Mouse (Mus musculus) embryonic facial prominence, embryonic 10.5 days (tissue): ENCODE data around the gene Yif1b. TPM values are rescaled to one million over a fixed set of nuclear protein-coding genes. Genes with fewer than 3 reads are reported as not detected.
A peak's percentile ranks its signal among the peaks of the same experiment; 100 is the strongest.

ENCODE experiments used
- DNase-seq: peaks from one replicate; pipeline ENCODE4 v3.0.0-alpha.2; 2017; ENCODE audit warnings: low spot score
- H3K27ac ChIP-seq: fragments of 300-500 bp; sonication (generic); replicated peaks from 2 replicates; pipeline ENCODE4 v1.5.1; 2016; ENCODE audit warnings: mild to moderate bottlenecking
- H3K27me3 ChIP-seq: fragments of 300-500 bp; sonication (generic); replicated peaks from 2 replicates; pipeline ENCODE4 v1.6.1; 2016; ENCODE audit warnings: low read depth, mild to moderate bottlenecking; ENCODE audit not compliant: poor library complexity, severe bottlenecking
- H3K36me3 ChIP-seq: fragments of 300-500 bp; sonication (generic); replicated peaks from 2 replicates; pipeline ENCODE4 v1.6.1; 2016; ENCODE audit warnings: mild to moderate bottlenecking, moderate library complexity
- H3K4me1 ChIP-seq: fragments of 300-500 bp; sonication (generic); 2 replicates; pipeline ENCODE4 v1.6.1; 2016
- H3K4me3 ChIP-seq: fragments of 300-500 bp; sonication (generic); 2 replicates; pipeline ENCODE4 v1.5.1; 2016; ENCODE audit warnings: mild to moderate bottlenecking, moderate library complexity
- H3K9me3 ChIP-seq: fragments of 300-500 bp; sonication (generic); 2 replicates; pipeline ENCODE4 v1.6.1; 2016; ENCODE audit warnings: mild to moderate bottlenecking
- WGBS: fragments of 180-500 bp; shearing (Covaris S2); methylation state at CpG from one replicate; pipeline ENCODE4 v1.1.7; 2016; 5-methylcytosine and 5-hydroxymethylcytosine counted together
- polyA plus RNA-seq: library from polyadenylated mRNA; unstranded; fragments of >200 nt; fragmentation: Nextera tagmentation; extraction: Ambion mirVana; gene quantifications from 2 replicates; pipeline ENCODE4 v1.2.1, GENCODE M21; 2016

Gene Yif1b
- polyA plus RNA-seq, 1 experiment from 2014 or later = 100 TPM

DNA sequence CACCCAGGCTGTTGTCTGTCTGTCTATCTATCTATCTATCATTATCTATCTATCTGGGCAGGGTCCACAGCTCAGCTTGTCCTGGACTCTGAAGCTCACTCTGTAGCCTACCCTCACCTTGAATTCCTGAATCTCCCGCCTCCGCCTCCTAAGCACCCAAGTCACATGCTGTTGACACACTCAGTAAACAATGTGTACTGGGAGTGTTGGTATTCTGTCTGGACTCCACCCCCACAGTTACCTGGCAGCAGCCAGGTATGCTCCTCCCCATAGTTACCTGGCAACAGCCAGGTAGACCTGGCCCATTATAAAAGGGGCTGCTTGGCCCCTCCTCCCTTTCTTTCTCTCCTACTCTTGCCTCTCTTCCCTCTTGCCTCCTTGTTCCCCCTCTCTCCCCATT lies 50.0 kb downstream of the Yif1b start:
- WGBS = 83% methylated on average over 2 of the region's 2 CpGs

DNA sequence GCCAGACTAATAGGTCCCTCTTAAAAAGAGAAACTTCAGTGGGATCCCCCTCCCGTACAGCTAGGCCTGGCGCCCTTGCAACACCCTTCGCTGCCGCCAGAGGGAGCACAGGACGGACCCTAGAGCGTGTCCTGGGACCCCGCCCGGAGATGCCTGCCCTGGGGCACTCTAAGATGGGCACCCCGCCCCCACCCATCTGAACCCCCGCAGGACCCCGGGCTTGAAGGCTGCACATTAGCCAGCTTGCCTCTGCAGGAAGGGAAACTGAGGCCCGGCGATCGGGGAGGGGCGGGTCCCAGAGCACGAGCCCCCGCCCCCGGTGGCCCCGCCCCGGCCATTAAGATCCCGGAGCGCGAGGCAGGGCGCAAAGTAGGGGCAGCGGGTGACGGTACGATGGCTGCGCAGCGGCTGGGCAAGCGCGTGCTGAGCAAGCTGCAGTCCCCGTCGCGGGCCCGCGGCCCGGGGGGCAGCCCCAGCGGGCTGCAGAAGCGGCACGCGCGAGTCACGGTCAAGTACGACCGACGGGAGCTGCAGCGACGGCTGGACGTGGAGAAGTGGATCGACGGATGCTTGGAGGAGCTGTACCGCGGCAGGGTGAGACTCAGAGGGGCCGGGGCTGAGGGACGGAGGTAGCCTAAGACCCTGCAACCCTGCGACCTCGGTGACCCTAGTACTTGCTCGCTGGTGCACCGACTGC lies 51.0 kb downstream of the Yif1b start, which contains the start of gene Ppp1r14a:
Ppp1r14a (plus strand) TSS at position 367 of the 697 bp plus-strand sequence.
- peaks cover 56% of the 10 kb centered on the region for H3K4me1 ChIP-seq
- WGBS = under 1% methylated on average over 59 of the region's 59 CpGs
- peak within 1 kb of the TSS; percentile 83 for H3K27ac ChIP-seq
- H3K36me3 ChIP-seq = no peaks in the 10 kb centered on the region
- H3K9me3 ChIP-seq = no peaks in the 10 kb centered on the region
- peaks cover 66% of the 10 kb centered on the region for H3K27me3 ChIP-seq
- peak; percentile 89 for DNase-seq
- peak within 1 kb of the TSS; percentile 75 for H3K4me3 ChIP-seq

More for the DNA sequence above, 50.0 kb downstream of the Yif1b start:
- peaks cover 46% of the 10 kb centered on the region for H3K4me1 ChIP-seq
- DNase-seq = no peak
- no peak overlapping the region for H3K4me3 ChIP-seq
- H3K9me3 ChIP-seq = no peaks in the 10 kb centered on the region
- no peak overlapping the region for H3K27ac ChIP-seq
- H3K27me3 ChIP-seq = peaks cover 69% of the 10 kb centered on the region
- no peaks in the 10 kb centered on the region for H3K36me3 ChIP-seq

DNA sequence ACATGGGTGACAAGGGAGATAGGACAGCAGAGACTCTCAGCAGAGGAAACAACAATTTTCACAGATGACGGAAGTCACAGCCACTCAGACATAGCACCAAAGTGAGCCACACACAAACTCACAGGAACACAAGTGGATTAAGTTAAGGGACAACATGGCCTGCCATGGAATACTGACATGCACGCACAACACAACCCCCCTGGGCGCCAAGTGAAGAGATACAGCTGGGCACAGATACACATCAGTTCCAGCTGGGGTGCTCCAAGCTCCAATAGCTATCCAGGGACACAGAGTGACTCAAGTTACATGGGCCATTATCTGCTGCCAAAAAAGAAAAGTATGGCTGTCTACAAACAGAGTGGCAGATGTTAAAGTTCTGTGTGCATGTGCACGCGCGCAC lies 51.7 kb downstream of the Yif1b start:
- DNase-seq = peak; percentile 40
- Histone ChIP-seq H3K27ac (peak overlapping the region; percentile 83), H3K4me1 (peaks cover 59% of the 10 kb centered on the region)

DNA sequence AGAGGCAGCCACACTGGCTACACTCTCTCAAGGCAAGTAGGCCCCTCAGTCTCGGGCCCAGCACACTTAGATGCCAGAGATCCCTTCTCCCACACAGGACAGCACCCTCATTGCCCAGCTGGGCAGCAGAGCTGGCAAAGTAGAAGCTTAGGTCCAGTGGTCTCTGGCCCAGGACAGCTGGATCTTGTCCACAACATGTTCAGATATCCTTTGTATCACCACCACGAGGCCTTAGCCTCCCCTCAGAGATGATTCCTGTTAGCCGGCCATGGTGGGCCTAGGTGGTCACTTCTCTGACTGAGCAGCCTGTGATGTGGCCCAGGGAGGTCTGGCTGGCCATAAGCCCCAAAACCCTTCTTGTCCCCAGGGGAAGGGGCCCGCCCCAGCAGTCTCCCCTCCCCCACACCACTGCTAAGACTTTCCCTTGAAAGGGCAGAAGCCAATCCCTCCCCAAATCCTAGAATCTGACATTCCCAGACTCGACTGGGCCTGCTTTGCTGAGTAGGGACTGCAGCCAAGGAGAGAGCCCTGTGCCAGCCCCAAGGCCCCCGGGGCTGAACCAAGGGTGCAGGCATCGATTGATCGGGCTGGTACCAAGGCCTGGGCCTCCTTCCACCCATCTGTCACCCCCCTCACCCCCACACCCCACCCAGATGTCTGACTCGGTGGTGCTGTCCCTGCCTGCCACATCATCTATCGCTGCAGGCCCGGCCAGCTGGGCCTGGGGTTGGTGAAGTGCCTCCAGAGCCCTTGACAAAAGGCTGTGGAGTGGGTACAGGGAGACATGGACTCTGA lies 52.8 kb downstream of the Yif1b start:
- Histone ChIP-seq H3K4me1 (peaks cover 59% of the 10 kb centered on the region), H3K9me3 (no peaks in the 10 kb centered on the region), H3K27ac (peak overlapping the region; percentile 68), H3K36me3 (no peaks in the 10 kb centered on the region), H3K4me3 (peak overlapping the region; percentile 36), H3K27me3 (peaks cover 53% of the 10 kb centered on the region)
- no peak for DNase-seq
- 44% methylated on average over 11 of the region's 11 CpGs for WGBS

More for the DNA sequence above, 51.7 kb downstream of the Yif1b start:
- 79% methylated on average over 6 of the region's 6 CpGs for WGBS
- H3K9me3 ChIP-seq = no peaks in the 10 kb centered on the region
- H3K36me3 ChIP-seq = no peaks in the 10 kb centered on the region
- H3K4me3 ChIP-seq = peak overlapping the region; percentile 75
- H3K27me3 ChIP-seq = peaks cover 62% of the 10 kb centered on the region

DNA sequence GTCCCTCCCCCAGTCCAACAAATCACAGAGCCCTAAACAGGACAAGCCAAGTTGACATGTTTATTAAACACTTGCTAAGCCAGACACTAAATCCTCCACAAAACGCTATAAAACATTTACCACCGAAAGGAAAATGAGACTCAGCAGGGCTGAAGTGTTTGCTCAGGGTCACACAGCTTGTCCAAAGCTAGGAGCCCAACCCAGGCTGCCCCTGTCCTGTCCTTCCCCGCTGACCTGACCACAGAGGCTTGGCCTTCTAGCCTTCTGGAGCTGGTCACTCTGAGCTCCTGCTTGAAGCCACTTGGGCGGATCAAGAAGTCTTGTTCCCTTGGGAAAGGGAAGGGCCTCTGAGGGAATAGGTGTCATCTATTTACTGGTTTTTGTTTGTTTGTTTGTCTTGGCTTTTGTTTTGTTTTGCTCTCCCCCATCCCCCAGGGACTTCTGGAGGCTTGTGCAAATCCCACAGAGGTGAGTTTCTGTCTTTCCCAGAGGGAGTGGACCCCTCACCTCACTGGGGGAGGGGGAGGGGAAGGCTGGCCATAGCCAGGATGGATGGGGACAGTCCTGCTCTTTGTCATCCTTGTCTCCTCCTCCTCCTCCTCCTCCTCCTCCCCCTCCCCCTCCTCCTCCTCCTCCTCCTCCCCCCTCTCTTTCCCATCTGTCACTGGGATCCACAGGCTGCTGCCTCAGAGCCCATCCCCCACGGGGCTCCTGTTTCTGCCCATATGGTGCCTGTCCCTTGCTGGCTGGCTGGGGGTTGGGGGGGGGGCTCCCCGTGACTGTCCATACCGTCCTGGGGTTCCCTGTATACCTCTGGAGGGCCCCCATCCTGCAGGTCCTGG lies 53.7 kb downstream of the Yif1b start:
- peak; percentile 63 for DNase-seq
- peaks cover 49% of the 10 kb centered on the region for H3K27me3 ChIP-seq
- no peaks in the 10 kb centered on the region for H3K36me3 ChIP-seq
- no peaks in the 10 kb centered on the region for H3K9me3 ChIP-seq
- peaks cover 59% of the 10 kb centered on the region for H3K4me1 ChIP-seq
- H3K27ac ChIP-seq = peak overlapping the region; percentile 68
- 23% methylated on average over 7 of the region's 7 CpGs for WGBS
- H3K4me3 ChIP-seq = peak overlapping the region; percentile 36

DNA sequence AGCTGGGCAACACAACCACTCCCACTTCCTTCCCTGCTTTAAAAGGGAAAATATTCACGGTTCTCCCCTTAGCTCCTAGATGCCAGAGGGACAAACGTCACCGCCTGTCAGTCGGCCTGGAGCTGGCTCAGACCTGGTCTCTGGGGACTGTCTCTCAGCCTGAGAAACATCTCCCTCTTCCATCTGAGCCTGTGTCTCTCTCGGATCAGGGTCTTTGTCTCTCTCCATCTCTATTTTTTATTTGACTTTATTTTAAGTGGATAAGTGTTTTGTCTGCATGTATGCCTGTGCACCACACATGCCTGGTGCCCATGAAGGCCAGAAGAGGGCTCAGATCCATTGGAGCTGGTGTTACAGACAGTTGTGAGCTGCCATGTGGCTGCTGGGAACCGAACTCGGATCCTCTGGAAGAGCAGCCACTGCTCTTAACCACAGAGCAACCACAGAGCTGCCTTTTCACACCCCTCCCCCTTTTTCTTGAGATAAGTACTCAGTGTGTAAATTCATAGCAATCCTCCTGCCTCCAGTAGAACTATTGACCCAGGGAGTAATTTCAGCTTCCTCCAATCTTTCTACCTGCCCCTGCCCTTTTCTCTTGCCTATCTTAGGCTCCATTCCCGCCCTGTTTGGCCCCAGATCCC lies 54.4 kb downstream of the Yif1b start:
- no peak for DNase-seq
- peaks cover 43% of the 10 kb centered on the region for H3K27me3 ChIP-seq
- no peaks in the 10 kb centered on the region for H3K36me3 ChIP-seq
- peaks cover 59% of the 10 kb centered on the region for H3K4me1 ChIP-seq
- 22% methylated on average over 8 of the region's 8 CpGs for WGBS
- peak overlapping the region; percentile 68 for H3K27ac ChIP-seq
- H3K4me3 ChIP-seq = peak overlapping the region; percentile 35
- H3K9me3 ChIP-seq = no peaks in the 10 kb centered on the region

DNA sequence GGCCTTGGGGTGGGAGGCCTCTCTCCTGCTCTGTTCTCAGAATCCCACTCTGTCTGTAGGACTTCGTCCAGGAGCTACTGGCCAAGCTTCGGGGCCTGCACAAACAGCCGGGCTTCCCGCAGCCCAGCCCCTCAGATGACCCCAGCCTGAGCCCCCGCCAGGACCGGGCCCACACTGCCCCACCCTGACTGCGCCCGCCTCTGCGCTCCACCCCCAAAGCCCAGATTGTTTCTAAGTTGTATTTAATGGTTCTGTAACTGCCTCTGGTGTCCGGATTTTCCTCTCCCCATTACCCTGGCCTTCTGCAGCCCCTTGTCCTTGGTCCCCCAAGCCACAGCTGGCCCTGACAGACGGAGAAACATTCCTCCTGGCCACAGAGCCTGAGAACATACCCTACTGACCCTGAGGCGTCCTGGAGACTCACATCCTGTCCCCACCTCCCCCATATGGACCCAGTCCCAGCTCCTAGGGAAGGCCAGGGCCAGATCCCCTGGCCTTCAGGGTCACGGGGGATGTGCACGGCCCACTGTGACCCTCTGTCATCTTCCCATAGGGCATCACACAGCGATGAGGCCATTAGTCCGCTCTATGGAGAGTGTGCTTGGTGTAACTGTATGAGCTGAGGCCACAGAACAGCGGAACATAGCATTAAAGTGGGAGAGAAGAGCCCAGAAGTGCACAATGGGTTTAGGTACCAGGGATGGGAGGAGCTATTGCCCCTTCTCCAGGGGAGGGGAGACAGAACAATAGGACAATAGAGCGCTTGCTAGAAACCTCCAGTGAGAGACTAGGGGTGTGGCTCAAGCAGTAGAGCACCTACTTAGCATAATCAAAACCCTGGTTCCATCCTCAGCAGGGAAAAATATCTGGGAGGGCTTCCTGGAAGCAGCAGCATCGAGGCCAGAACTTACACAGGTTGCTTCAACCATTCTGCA lies 55.3 kb downstream of the Yif1b start:
- H3K9me3 ChIP-seq = no peaks in the 10 kb centered on the region
- peaks cover 58% of the 10 kb centered on the region for H3K4me1 ChIP-seq
- peak overlapping the region; percentile 68 for H3K27ac ChIP-seq
- 21% methylated on average over 19 of the region's 19 CpGs for WGBS
- no peaks in the 10 kb centered on the region for H3K36me3 ChIP-seq
- H3K27me3 ChIP-seq = peaks cover 34% of the 10 kb centered on the region
- DNase-seq = peak; percentile 24
- H3K4me3 ChIP-seq = 0 out of 2 replicates have a peak overlapping the region, but pooled peaks have one; percentile 19

DNA sequence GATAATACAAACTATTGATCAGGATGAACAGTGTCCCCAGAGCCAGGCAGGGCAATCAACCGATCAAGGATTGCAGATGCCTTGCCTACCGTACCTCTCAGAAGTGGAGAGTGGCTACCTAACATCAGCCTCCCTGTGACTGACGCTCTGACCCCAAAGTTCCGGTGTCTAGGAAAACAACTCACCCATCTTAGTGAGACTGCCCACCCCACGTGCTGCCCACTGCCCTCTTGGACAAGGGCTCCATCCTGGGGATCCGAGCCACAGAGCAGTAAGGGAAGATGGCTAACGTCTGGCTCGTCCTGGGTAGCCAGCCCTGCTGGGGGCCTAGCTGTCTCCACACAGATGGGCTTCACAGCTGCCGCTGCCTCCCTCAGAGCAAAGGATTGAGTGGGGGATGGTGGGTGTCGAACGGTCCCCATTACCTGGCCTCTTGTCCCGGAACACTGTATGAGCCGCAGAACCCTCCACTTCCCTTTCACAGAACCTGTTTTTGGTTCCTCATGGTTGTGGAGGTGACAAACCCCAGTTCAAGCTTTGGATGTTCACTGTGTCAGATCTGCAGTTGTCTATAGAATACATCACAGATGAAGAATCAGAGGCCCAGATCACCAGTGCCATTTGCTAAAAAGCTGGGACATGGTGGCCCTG lies 56.1 kb downstream of the Yif1b start:
- H3K4me3 ChIP-seq = 0 out of 2 replicates have a peak overlapping the region, but pooled peaks have one; percentile 9
- 69% methylated on average over 13 of the region's 13 CpGs for WGBS
- H3K27me3 ChIP-seq = peaks cover 28% of the 10 kb centered on the region
- no peaks in the 10 kb centered on the region for H3K9me3 ChIP-seq
- peaks cover 50% of the 10 kb centered on the region for H3K4me1 ChIP-seq
- H3K27ac ChIP-seq = peak overlapping the region; percentile 14; the same call in 1 of the 2 replicates
- no peaks in the 10 kb centered on the region for H3K36me3 ChIP-seq
- DNase-seq = no peak

DNA sequence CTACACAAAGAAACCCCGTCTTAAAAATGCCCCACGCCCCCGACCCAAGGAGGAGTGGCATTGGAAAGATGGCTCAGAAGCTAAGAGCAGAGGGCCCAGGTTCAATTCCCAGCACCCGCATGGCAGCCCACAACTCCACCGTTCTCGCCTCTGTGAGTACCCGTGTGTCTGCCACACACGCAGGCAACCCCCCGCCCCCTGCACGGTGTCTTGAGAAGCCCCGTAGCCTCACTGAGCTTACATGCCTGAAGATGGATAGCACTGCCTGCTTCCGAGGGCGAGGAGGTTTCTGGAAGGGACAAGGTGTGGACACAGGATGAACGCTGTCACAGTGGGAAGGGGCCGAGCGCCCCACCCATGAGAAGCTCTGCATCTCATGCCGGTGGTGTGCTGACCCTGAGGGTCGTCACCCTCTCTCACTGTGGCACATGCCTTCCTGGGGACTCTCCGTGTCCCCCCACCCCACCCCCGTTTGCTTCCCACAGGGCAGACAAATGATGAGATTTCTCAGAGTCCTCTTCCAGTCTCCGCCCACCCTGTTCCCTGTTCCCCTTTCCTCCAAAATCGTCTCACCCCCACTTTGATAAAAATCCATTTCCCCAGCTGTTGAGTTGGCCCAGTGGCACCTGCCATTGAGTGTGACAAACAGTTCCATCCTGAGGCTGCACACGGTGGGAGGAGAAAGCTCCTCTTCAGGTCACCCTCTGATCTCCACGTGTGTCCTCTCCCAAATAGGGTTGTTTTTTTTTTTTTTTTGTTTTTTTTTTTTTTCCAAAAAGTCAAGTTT lies 57.9 kb downstream of the Yif1b start:
- Histone ChIP-seq H3K27me3 (peaks cover 10% of the 10 kb centered on the region), H3K4me3 (no peak overlapping the region), H3K27ac (no peak overlapping the region), H3K36me3 (no peaks in the 10 kb centered on the region), H3K9me3 (no peaks in the 10 kb centered on the region), H3K4me1 (peaks cover 34% of the 10 kb centered on the region)
- no peak for DNase-seq
- 84% methylated on average over 24 of the region's 24 CpGs for WGBS

DNA sequence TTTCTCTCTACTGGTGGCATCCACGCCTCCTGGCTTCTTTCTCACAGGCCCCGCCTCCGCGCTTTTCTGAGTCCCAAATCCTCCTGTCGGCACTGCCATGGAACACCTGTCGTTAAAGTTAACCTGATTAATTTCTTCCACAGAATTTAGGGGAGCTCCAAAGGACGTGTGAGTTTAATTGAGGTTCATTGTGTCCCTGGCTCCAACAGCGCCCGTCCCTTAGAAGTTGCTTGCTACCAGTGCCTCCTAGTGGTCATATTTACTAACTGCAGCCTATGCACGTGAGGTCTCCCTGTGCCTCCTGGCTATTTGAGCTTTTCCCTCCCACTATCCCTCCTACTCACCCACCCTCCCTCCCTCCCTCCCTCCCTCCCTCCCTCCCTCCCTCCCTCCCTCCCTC lies 58.9 kb downstream of the Yif1b start:
- no peaks in the 10 kb centered on the region for H3K36me3 ChIP-seq
- peak; percentile 74 for DNase-seq
- WGBS = 9% methylated on average over 10 of the region's 10 CpGs
- peaks cover 11% of the 10 kb centered on the region; the same call in 1 of the 2 replicates for H3K27me3 ChIP-seq
- H3K4me1 ChIP-seq = peaks cover 27% of the 10 kb centered on the region
- H3K9me3 ChIP-seq = no peaks in the 10 kb centered on the region
- no peak overlapping the region for H3K27ac ChIP-seq
- 0 out of 2 replicates have a peak overlapping the region, but pooled peaks have one; percentile 6 for H3K4me3 ChIP-seq
